12 mouse cellular contexts compared by ENCODE assay signal in the genomic region with DNA sequence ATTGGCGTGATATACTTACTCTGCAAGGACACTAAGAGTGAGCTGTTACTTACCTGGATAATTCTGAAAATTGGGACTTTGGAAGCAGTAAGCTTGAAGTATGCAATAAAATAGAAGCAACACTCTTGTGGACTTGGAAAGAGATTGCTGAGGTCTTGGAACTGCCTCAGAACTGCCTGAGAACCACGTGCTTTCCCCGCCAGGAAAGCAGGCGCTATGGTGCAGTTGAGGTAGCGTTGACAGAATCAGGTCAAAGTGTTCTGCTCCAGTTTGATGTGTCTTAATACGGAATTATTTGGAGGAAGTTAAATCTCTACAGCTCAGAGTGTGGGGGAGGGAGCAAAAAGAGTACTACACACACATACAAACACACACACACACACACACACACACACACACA.
DNase-seq lines count a peak whose midpoint lies in the region; ATAC-seq and TF ChIP-seq lines count a peak whose summit lies in the region.
"Had no signal": no experiment of that assay in that cellular context is flagged by ENCODE, and none has a peak within 500 bp of the region (broad histone marks: within the 10 kb centered on the region; RNA-seq: fewer than 3 reads in every experiment).

No protein-coding gene starts in this region.

- TF ChIP-seq CTCF in layer of hippocampus, adult 2 months (conservative IDR thresholded peaks at IDR 0.05) = no peak

- WGBS in embryonic facial prominence, embryonic 10.5 days = 90% methylated on average over 6 of the region's 6 CpGs

- H3K4me3 ChIP-seq in layer of hippocampus, adult 2 months = no peak overlapping the region
- H3K4me3 ChIP-seq in embryonic facial prominence, embryonic 10.5 days = no peak overlapping the region
- H3K4me3 ChIP-seq: limb, embryonic 12.5 days had no signal

- H3K4me1 ChIP-seq in embryonic facial prominence, embryonic 10.5 days = no peaks in the 10 kb centered on the region
- H3K4me1 ChIP-seq: limb, embryonic 12.5 days had no signal

- intact Hi-C loops in left cerebral cortex, postnatal 36 days (cut with DNase I) = no loop called here

- peak overlapping the region; percentile 57; the same call in 1 of the 2 replicates for H3K27ac ChIP-seq in layer of hippocampus, adult 2 months
- H3K27ac ChIP-seq in embryonic facial prominence, embryonic 10.5 days (replicated peaks) = no peak overlapping the region
- H3K27ac ChIP-seq: limb, embryonic 12.5 days had no signal

- no peak for DNase-seq in cerebellum, postnatal 36 days
- DNase-seq in layer of hippocampus, adult 2 months (ENCODE audit: low spot score in 2 of 2) = peak in 1 of 2 experiments; percentile 23
- DNase-seq in layer of hippocampus, adult 9-10 months (ENCODE audit: low spot score) = no peak
- DNase-seq in fibroblast of lung, adult 2 months (ENCODE audit: low read depth) = peak; percentile 37
- peak; percentile 20 to 26 for DNase-seq in left cerebral cortex, postnatal 36 days (ENCODE audit: low spot score in 2 of 2)
- no peak for DNase-seq in yolk sac, embryonic 10.5 days (ENCODE audit: low spot score)
- no peak for DNase-seq in embryonic facial prominence, embryonic 10.5 days (ENCODE audit: low spot score)
- DNase-seq: adrenal gland, postnatal 10 days; gastrocnemius, postnatal 10 days; kidney, postnatal 36 days had no signal

- no peaks in the 10 kb centered on the region for H3K9me3 ChIP-seq in embryonic facial prominence, embryonic 10.5 days
- H3K9me3 ChIP-seq: limb, embryonic 12.5 days had no signal

- H3K36me3 ChIP-seq in embryonic facial prominence, embryonic 10.5 days (replicated peaks) = no peaks in the 10 kb centered on the region
- H3K36me3 ChIP-seq: limb, embryonic 12.5 days had no signal

- ATAC-seq in cerebellum, adult (ENCODE audit: insufficient number of reproducible peaks, low FRiP score, low TSS enrichment) = peak; percentile 64; the same call in 1 of the 2 replicates

- H3K27me3 ChIP-seq in embryonic facial prominence, embryonic 10.5 days (replicated peaks; ENCODE audit: low read depth, poor library complexity, severe bottlenecking) = no peaks in the 10 kb centered on the region
- H3K27me3 ChIP-seq: limb, embryonic 12.5 days had no signal

Comparison
In these comparisons a context has a peak if more than half of its experiments do, and no peak if none do; other contexts are left out.
1. DNase-seq: peak in fibroblast of lung, adult 2 months (single experiment) and left cerebral cortex, postnatal 36 days (2 of 2); none in cerebellum, postnatal 36 days (0 of 2), layer of hippocampus, adult 9-10 months (single experiment), yolk sac, embryonic 10.5 days (single experiment) and embryonic facial prominence, embryonic 10.5 days (single experiment).